Mouse (Mus musculus) lung, adult 2 months (tissue): Measurements from ENCODE around the gene Adprm.

Experiments used
- CTCF ChIP-seq: fragments of 200-500 bp; IDR thresholded peaks from 2 replicates; pipeline ENCODE4 v1.5.1; 2011; ENCODE audit warnings: mild to moderate bottlenecking, low read length, control low read depth; ENCODE audit not compliant: insufficient read depth
- POLR2A ChIP-seq: fragments of 200-500 bp; IDR thresholded peaks from 2 replicates; pipeline ENCODE4 v1.6.1; 2011; ENCODE audit warnings: low read depth, mild to moderate bottlenecking, control low read depth, low read length, borderline replicate concordance; ENCODE audit errors: extremely low read depth

- TF ChIP-seq CTCF (no peak), POLR2A (no peak)
Observed at GRCm38 (mm10) chr11:67100169-67100568, 47.8 kb upstream of the Adprm start.
